Mouse (Mus musculus) kidney, embryonic 15.5 days (tissue): ENCODE results near the gene AU040320. TPM values are rescaled to one million over a fixed set of nuclear protein-coding genes. Genes with fewer than 3 reads are reported as not detected.

Source experiments
- ATAC-seq: fragments of 200-750 bp; cut with Nextera tagmentation; replicated peaks from 2 replicates; pipeline ENCODE4 v1.8.0; 2017; ENCODE audit warnings: moderate TSS enrichment; ENCODE audit not compliant: low FRiP score
- H3K27ac ChIP-seq: fragments of 300-500 bp; sonication (generic); 2 replicates; pipeline ENCODE4 v1.5.1; 2015; ENCODE audit warnings: mild to moderate bottlenecking, inconsistent platforms
- H3K27me3 ChIP-seq: fragments of 300-500 bp; sonication (generic); 2 replicates; pipeline ENCODE4 v1.6.1; 2015; ENCODE audit warnings: inconsistent platforms
- H3K36me3 ChIP-seq: fragments of 300-500 bp; sonication (generic); 2 replicates; pipeline ENCODE4 v1.6.1; 2015; ENCODE audit warnings: inconsistent platforms
- H3K4me1 ChIP-seq: fragments of 300-500 bp; sonication (generic); 2 replicates; pipeline ENCODE4 v1.6.1; 2015; ENCODE audit warnings: inconsistent platforms
- H3K4me2 ChIP-seq: fragments of 300-500 bp; sonication (generic); 2 replicates; pipeline ENCODE4 v1.6.1; 2015; ENCODE audit warnings: moderate library complexity, mild to moderate bottlenecking, inconsistent platforms
- H3K4me3 ChIP-seq: fragments of 300-500 bp; sonication (generic); replicated peaks from 2 replicates; pipeline ENCODE4 v1.5.1; 2015; ENCODE audit warnings: mild to moderate bottlenecking, inconsistent platforms
- H3K9ac ChIP-seq: fragments of 300-500 bp; sonication (generic); 2 replicates; pipeline ENCODE4 v1.6.1; 2015; ENCODE audit warnings: mild to moderate bottlenecking, inconsistent platforms
- H3K9me3 ChIP-seq: fragments of 300-500 bp; sonication (generic); replicated peaks from 2 replicates; pipeline ENCODE4 v1.6.1; 2016; ENCODE audit warnings: inconsistent platforms
- WGBS: fragments of 180-500 bp; shearing (Covaris S2); methylation state at CpG from one replicate; pipeline ENCODE4 v1.1.7; 2015; ENCODE audit warnings: mixed read lengths; 5-methylcytosine and 5-hydroxymethylcytosine counted together
- polyA plus RNA-seq: library from polyadenylated mRNA; unstranded; fragments of >200 nt; fragmentation: Nextera tagmentation; extraction: Ambion mirVana; gene quantifications from 2 replicates; pipeline ENCODE4 v1.2.1, GENCODE M21; 2015

AU040320 gene
- polyA plus RNA-seq, 1 experiment from 2014 or later = 24.5 TPM

GRCm38 (mm10) chr4:126846971-126847370, 93.6 kb downstream of the AU040320 start:
- no peak overlapping the region for H3K4me2 ChIP-seq
- peaks cover 9% of the 10 kb centered on the region for H3K4me1 ChIP-seq
- no peak overlapping the region for H3K27ac ChIP-seq
- H3K9ac ChIP-seq = no peak overlapping the region
- no peaks in the 10 kb centered on the region for H3K9me3 ChIP-seq
- H3K27me3 ChIP-seq = no peaks in the 10 kb centered on the region
- no peak overlapping the region for H3K4me3 ChIP-seq
- 46% methylated on average over 7 of the region's 7 CpGs for WGBS
- ATAC-seq = no peak
- peaks cover 63% of the 10 kb centered on the region for H3K36me3 ChIP-seq

GRCm38 (mm10) chr4:126850019-126850777, 96.9 kb downstream of the AU040320 start:
- H3K9ac ChIP-seq = no peak overlapping the region
- H3K36me3 ChIP-seq = peaks cover 67% of the 10 kb centered on the region
- no peak for ATAC-seq
- no peak overlapping the region for H3K4me2 ChIP-seq
- H3K4me3 ChIP-seq = no peak overlapping the region
- no peaks in the 10 kb centered on the region for H3K27me3 ChIP-seq
- H3K27ac ChIP-seq = peak overlapping the region; percentile 79
- WGBS = 44% methylated on average over 7 of the region's 7 CpGs
- H3K9me3 ChIP-seq = no peaks in the 10 kb centered on the region
- peaks cover 9% of the 10 kb centered on the region for H3K4me1 ChIP-seq

- H3K36me3 ChIP-seq = peaks cover 69% of the 10 kb centered on the region
- no peak for ATAC-seq
- 0 out of 2 replicates have a peak overlapping the region, but pooled peaks have one; percentile 3 for H3K9ac ChIP-seq
- H3K27me3 ChIP-seq = no peaks in the 10 kb centered on the region
- H3K4me3 ChIP-seq = no peak overlapping the region
- peaks cover 9% of the 10 kb centered on the region for H3K4me1 ChIP-seq
- no peaks in the 10 kb centered on the region for H3K9me3 ChIP-seq
- peak overlapping the region; percentile 79 for H3K27ac ChIP-seq
- no peak overlapping the region for H3K4me2 ChIP-seq
- WGBS = 33% methylated on average over 4 of the region's 4 CpGs
Measured at GRCm38 (mm10) chr4:126850778-126851080, 97.4 kb downstream of the AU040320 start.

- H3K4me3 ChIP-seq = no peak overlapping the region
- no peak overlapping the region for H3K4me2 ChIP-seq
- no peak overlapping the region for H3K27ac ChIP-seq
- no peak for ATAC-seq
- peaks cover 9% of the 10 kb centered on the region for H3K4me1 ChIP-seq
- WGBS = 64% methylated on average over 11 of the region's 11 CpGs
- H3K27me3 ChIP-seq = no peaks in the 10 kb centered on the region
- peaks cover 59% of the 10 kb centered on the region for H3K36me3 ChIP-seq
- H3K9ac ChIP-seq = no peak overlapping the region
- H3K9me3 ChIP-seq = no peaks in the 10 kb centered on the region
Measured at GRCm38 (mm10) chr4:126852971-126853370, 99.6 kb downstream of the AU040320 start.

DNA sequence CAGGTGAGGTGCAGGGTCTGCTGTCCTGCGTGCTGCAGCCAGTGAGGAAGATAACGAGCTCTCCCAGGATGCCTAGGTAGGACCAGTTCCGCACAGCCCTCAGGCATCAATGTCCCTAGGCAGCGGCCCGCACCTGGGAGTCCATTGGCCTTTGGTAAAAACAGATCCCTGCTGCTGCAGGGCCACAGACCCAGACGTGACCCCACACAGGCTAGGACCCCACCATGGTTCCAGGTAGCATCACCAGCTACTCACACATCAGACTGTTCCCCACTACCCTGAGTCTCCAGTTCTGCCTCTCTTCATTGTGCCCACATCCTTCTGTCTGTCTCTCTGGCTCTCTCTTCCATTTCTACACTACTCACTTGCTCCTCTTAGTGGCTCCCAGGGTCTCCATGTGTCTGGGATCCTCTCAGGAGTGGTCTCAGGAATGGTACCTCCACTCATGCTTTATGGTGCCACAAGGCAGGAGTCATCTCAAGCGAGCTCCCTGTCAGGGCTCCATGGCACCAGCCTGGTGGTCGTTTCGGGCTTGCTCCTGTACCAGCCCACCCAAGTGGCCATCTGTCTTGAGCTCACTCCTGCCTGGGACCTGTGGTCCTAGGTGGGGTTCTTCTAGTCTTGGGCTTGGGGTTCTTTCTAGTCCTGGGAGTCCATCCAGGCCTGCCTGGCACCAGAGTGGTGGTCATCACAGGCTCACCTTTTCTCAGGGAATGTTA, 107.1 kb downstream of the AU040320 start:
- H3K9me3 ChIP-seq = no peaks in the 10 kb centered on the region
- no peak overlapping the region for H3K27ac ChIP-seq
- H3K4me2 ChIP-seq = no peak overlapping the region
- no peaks in the 10 kb centered on the region for H3K27me3 ChIP-seq
- no peak for ATAC-seq
- H3K36me3 ChIP-seq = peaks cover 79% of the 10 kb centered on the region
- no peak overlapping the region for H3K9ac ChIP-seq
- WGBS = 86% methylated on average over 9 of the region's 9 CpGs
- no peaks in the 10 kb centered on the region for H3K4me1 ChIP-seq
- no peak overlapping the region for H3K4me3 ChIP-seq

DNA sequence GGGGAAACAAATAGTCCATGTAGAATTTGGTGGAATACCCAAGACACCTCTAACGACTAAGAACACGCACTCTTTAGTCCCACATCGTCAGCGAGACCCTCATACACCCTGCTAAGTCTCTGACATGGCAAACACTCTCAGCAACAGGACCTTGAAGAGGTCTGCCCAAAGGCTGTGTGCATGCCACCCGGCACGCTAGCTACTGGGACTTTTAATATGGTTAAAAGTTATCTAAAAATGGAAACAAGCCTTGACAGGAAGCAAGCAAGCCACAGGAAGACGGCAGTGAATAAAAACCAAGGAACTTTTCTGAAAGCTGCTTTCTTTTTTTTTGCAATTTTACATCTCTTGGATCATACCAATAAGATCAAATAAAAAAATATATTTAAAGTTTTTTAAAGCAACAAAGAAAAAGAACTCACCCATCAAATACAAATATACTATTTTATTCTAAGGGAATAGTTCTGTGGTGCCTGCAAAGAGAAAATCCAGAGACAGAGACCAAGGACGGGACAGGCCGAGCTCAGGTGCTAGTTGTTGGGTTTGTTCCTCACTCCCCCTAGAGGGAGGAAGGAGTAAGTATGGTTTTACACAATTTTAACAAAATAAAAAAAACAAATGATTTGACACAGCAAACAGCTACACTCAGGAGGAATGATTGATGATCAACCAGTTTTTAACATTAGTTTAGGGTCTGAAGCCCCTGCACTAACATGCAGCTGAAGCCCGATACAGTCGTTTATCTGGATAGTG, 108.3 kb downstream of the AU040320 start:
- Histone ChIP-seq H3K9me3 (no peaks in the 10 kb centered on the region), H3K4me1 (no peaks in the 10 kb centered on the region), H3K27me3 (no peaks in the 10 kb centered on the region), H3K4me2 (no peak overlapping the region), H3K9ac (no peak overlapping the region), H3K27ac (no peak overlapping the region), H3K36me3 (peaks cover 83% of the 10 kb centered on the region), H3K4me3 (no peak overlapping the region)
- no peak for ATAC-seq
- WGBS = 82% methylated on average over 11 of the region's 11 CpGs

GRCm38 (mm10) chr4:126868699-126869098, 115.4 kb downstream of the AU040320 start:
- H3K27me3 ChIP-seq = no peaks in the 10 kb centered on the region
- H3K4me1 ChIP-seq = no peaks in the 10 kb centered on the region
- peaks cover 72% of the 10 kb centered on the region for H3K36me3 ChIP-seq
- WGBS = 91% methylated on average over 12 of the region's 12 CpGs
- H3K9ac ChIP-seq = no peak overlapping the region
- H3K27ac ChIP-seq = no peak overlapping the region
- H3K9me3 ChIP-seq = no peaks in the 10 kb centered on the region
- no peak overlapping the region for H3K4me2 ChIP-seq
- H3K4me3 ChIP-seq = no peak overlapping the region
- ATAC-seq = no peak

DNA sequence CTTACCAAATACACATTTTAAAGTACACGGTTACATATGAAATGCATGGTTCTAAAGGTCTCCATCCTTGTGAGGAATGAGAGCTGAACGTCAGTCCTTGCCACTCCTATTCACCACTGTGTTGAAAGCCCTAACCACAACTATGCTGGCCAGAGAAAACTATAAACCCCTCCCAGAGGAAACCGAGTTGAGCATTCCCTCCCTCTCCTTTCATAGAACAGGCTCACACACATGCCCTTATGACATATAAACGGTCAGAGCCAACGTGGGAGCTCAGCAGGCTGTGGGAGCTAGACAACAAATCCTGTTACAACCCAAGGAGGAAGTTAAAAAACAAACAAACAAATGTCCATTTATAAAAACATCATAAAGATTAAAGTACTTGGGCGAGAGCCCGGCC, 119.4 kb downstream of the AU040320 start:
- Histone ChIP-seq H3K9ac (no peak overlapping the region), H3K9me3 (no peaks in the 10 kb centered on the region), H3K36me3 (peaks cover 64% of the 10 kb centered on the region), H3K4me1 (no peaks in the 10 kb centered on the region), H3K4me3 (no peak overlapping the region), H3K27me3 (no peaks in the 10 kb centered on the region), H3K27ac (no peak overlapping the region), H3K4me2 (no peak overlapping the region)
- ATAC-seq = no peak
- 51% methylated on average over 7 of the region's 7 CpGs for WGBS

- Histone ChIP-seq H3K36me3 (peaks cover 75% of the 10 kb centered on the region), H3K4me1 (no peaks in the 10 kb centered on the region), H3K27ac (no peak overlapping the region), H3K4me3 (no peak overlapping the region), H3K27me3 (no peaks in the 10 kb centered on the region), H3K9ac (no peak overlapping the region), H3K4me2 (no peak overlapping the region), H3K9me3 (no peaks in the 10 kb centered on the region)
- 64% methylated on average over 5 of the region's 5 CpGs for WGBS
- no peak for ATAC-seq
Measured at GRCm38 (mm10) chr4:126879560-126880275, 126.4 kb downstream of the AU040320 start.

- Histone ChIP-seq H3K36me3 (peaks cover 68% of the 10 kb centered on the region), H3K4me1 (no peaks in the 10 kb centered on the region), H3K27me3 (no peaks in the 10 kb centered on the region), H3K4me2 (no peak overlapping the region), H3K9me3 (no peaks in the 10 kb centered on the region), H3K4me3 (no peak overlapping the region), H3K27ac (no peak overlapping the region), H3K9ac (no peak overlapping the region)
- ATAC-seq = no peak
- WGBS = 89% methylated on average over 5 of the region's 5 CpGs
Measured at GRCm38 (mm10) chr4:126883602-126884001, 130.3 kb downstream of the AU040320 start.

GRCm38 (mm10) chr4:126885953-126886352, 132.6 kb downstream of the AU040320 start:
- no peak overlapping the region for H3K4me2 ChIP-seq
- H3K27ac ChIP-seq = no peak overlapping the region
- H3K27me3 ChIP-seq = no peaks in the 10 kb centered on the region
- H3K9me3 ChIP-seq = no peaks in the 10 kb centered on the region
- no peaks in the 10 kb centered on the region for H3K4me1 ChIP-seq
- H3K9ac ChIP-seq = no peak overlapping the region
- no peak overlapping the region for H3K4me3 ChIP-seq
- WGBS = 68% methylated on average over 1 of the region's 1 CpGs
- peaks cover 69% of the 10 kb centered on the region for H3K36me3 ChIP-seq
- ATAC-seq = no peak

DNA sequence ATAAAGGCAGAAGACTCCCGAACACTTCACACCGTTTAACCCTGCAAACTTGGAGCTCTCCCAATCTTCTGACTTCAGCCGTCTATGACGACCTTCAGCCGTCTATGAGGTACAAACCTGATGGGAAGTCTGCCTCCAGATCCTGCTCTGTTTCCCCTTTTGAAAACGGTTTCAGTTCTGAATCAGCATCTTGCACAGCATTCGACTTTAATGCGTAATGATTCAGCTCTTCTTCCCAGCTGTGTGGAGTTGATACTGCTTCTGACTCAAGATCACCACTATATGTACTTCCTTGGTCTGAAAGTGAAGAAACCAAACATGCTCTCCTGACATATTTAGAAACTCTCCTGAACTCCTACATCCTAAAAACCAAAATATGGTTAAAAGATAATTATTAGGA, 136.5 kb downstream of the AU040320 start:
- no peak for ATAC-seq
- no peak overlapping the region for H3K4me2 ChIP-seq
- no peaks in the 10 kb centered on the region for H3K4me1 ChIP-seq
- no peaks in the 10 kb centered on the region for H3K9me3 ChIP-seq
- no peaks in the 10 kb centered on the region for H3K27me3 ChIP-seq
- H3K9ac ChIP-seq = no peak overlapping the region
- H3K27ac ChIP-seq = no peak overlapping the region
- WGBS = 94% methylated on average over 8 of the region's 8 CpGs
- H3K4me3 ChIP-seq = no peak overlapping the region
- peaks cover 69% of the 10 kb centered on the region for H3K36me3 ChIP-seq
